Mouse (Mus musculus): ENCODE measurements around the gene Iscu. TPM values are rescaled to one million over a fixed set of nuclear protein-coding genes. Genes with fewer than 3 reads are reported as not detected.
A peak's percentile ranks its signal among the peaks of the same experiment; 100 is the strongest.
"Not testable (repeated sequence)": the region's sequence is repeated elsewhere in the genome, so short reads cannot be mapped to it uniquely, and the experiment has no call there.

Gene Iscu
- polyA plus RNA-seq, 1 experiment from 2014 or later, result 99.6 TPM

DNA sequence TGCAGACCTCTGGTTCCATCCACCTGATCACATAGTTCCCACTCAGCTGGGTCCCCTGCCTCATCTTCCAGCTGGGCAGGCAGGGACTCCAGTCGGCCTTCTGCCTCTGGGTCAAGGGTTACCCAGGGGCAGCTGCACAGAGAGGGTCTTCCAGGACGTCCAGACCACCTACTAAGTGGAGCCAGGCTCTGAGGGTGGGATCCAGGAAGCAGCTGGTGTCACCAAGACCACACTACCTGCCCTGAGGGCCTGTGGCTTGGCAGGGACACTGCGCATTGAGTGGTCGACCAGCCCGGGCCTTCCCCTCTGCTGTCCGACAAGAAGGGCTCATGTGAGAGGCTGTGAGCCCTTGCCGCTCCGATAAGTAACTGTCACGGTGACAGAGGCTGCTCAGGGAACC, 35.2 kb downstream of the Iscu start:
- H3K27ac ChIP-seq (replicated peaks), result 0 out of 2 replicates have a peak overlapping the region, but pooled peaks have one; percentile 24
- H3K27me3 ChIP-seq (replicated peaks), result peaks cover 5% of the 10 kb centered on the region; the same call in 1 of the 2 replicates
- no peaks in the 10 kb centered on the region for H3K36me3 ChIP-seq
- 39% methylated on average over 9 of the region's 9 CpGs for WGBS
- H3K4me2 ChIP-seq, result no peak overlapping the region
- ATAC-seq (ENCODE audit: extremely low read depth, insufficient number of reproducible peaks, low FRiP score, low TSS enrichment), result no peak
- H3K9me3 ChIP-seq, result peaks cover 8% of the 10 kb centered on the region; the same call in 1 of the 2 replicates
- no peak overlapping the region for H3K4me3 ChIP-seq
- 0 out of 2 replicates have a peak overlapping the region, but pooled peaks have one; percentile 33 for H3K9ac ChIP-seq
- peaks cover 11% of the 10 kb centered on the region for H3K4me1 ChIP-seq

DNA sequence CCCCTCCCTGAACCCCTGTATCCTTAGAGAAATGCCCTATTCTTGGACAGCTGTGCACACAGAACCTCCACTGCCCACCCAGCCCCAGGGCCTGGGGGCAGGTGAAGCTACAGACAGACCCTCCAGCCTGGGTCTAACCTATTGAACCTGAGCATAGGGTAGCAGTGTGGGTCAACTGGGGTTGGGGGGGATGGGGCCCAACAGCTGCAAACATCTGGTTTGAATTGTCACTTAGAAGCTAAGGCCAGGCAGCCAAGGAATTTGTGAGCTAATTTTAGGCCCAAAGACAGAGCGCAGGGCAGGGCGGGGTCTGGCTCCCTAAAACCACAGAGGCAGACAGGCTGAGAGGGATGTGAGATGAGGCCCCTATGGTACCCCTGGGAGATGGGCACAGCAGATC, 35.6 kb downstream of the Iscu start:
- 29% methylated on average over 2 of the region's 2 CpGs for WGBS

GRCm38 (mm10) chr5:113810111-113810510, 37.6 kb downstream of the Iscu start:
- peaks cover 11% of the 10 kb centered on the region for H3K4me1 ChIP-seq
- H3K27ac ChIP-seq (replicated peaks), result no peak overlapping the region
- WGBS, result 82% methylated on average over 4 of the region's 4 CpGs
- H3K9ac ChIP-seq, result no peak overlapping the region
- no peaks in the 10 kb centered on the region for H3K36me3 ChIP-seq
- no peak for ATAC-seq (ENCODE audit: extremely low read depth, insufficient number of reproducible peaks, low FRiP score, low TSS enrichment)
- no peak overlapping the region for H3K4me2 ChIP-seq
- peaks cover 22% of the 10 kb centered on the region for H3K27me3 ChIP-seq (replicated peaks)
- peaks cover 8% of the 10 kb centered on the region; the same call in 1 of the 2 replicates for H3K9me3 ChIP-seq
- H3K4me3 ChIP-seq, result no peak overlapping the region

More for the DNA sequence above, 35.6 kb downstream of the Iscu start:
- Histone ChIP-seq H3K4me1 (peaks cover 11% of the 10 kb centered on the region), H3K9me3 (peaks cover 8% of the 10 kb centered on the region; the same call in 1 of the 2 replicates), H3K4me2 (no peak overlapping the region), H3K4me3 (no peak overlapping the region), H3K27me3 (replicated peaks) (peaks cover 8% of the 10 kb centered on the region; the same call in 1 of the 2 replicates), H3K36me3 (no peaks in the 10 kb centered on the region), H3K27ac (replicated peaks) (no peak overlapping the region), H3K9ac (0 out of 2 replicates have a peak overlapping the region, but pooled peaks have one; percentile 33)
- ATAC-seq (ENCODE audit: extremely low read depth, insufficient number of reproducible peaks, low FRiP score, low TSS enrichment), result peak; percentile 18; the same call in 1 of the 2 replicates

DNA sequence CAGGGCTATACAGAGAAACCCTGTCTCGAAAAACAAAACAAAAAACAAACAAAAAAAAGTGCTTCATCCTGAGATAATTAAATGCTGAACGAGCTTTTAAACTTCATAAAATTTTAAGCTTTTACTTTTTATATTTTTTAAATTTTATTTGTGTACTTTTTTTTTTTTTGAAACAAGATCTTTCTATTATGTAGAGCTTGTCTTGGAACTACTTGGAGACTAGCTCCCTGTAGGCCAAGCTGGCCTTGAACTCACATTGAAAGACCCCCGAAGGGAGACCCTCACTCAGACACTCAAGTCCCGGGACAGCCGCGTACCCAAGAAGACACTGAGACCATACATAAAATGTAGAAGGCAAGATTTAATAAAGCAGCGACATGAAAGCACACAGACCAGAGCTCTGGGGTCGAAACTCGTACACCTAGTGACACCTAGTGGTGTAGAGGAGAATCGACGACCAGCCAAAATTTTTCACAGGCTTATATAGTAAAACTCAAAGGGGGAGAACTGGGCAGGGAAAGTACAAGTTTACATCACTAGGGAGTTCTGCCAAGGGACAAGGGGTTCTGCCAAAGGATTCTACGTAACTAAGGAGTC, 39.4 kb downstream of the Iscu start:
- Histone ChIP-seq H3K4me1 (peaks cover 19% of the 10 kb centered on the region), H3K27me3 (replicated peaks) (peaks cover 30% of the 10 kb centered on the region)
- 17% methylated on average over 11 of the region's 12 CpGs for WGBS
- H3K4me2 ChIP-seq; H3K27ac ChIP-seq (replicated peaks); H3K36me3 ChIP-seq; H3K4me3 ChIP-seq; H3K9me3 ChIP-seq; ATAC-seq (ENCODE audit: extremely low read depth, insufficient number of reproducible peaks, low FRiP score, low TSS enrichment); H3K9ac ChIP-seq: not testable (repeated sequence)

DNA sequence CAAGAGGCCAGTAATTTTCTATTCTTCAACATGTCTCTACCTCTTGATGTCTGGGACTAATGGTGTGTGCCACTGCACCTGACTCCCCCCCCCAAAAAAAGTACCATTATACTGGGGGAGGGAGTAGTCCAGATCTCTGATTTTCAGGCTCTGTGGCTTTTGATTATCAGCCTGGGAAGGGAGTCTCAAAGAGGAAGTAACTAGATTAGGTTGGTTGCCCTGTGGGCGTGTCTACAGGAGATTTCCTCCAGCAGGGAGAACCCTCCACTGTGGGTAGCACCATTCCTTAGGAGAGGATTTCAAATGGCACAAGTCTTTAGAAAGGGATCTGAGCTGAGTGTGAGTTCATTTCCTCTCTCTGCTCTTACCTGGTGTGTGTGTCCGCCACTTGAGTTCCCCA, 40.1 kb downstream of the Iscu start:
- Histone ChIP-seq H3K27ac (replicated peaks) (no peak overlapping the region), H3K27me3 (replicated peaks) (peaks cover 30% of the 10 kb centered on the region), H3K9me3 (peaks cover 8% of the 10 kb centered on the region; the same call in 1 of the 2 replicates), H3K4me1 (peaks cover 18% of the 10 kb centered on the region), H3K36me3 (no peaks in the 10 kb centered on the region), H3K4me3 (no peak overlapping the region), H3K4me2 (no peak overlapping the region), H3K9ac (no peak overlapping the region)
- 88% methylated on average over 2 of the region's 2 CpGs for WGBS
- no peak for ATAC-seq (ENCODE audit: extremely low read depth, insufficient number of reproducible peaks, low FRiP score, low TSS enrichment)

DNA sequence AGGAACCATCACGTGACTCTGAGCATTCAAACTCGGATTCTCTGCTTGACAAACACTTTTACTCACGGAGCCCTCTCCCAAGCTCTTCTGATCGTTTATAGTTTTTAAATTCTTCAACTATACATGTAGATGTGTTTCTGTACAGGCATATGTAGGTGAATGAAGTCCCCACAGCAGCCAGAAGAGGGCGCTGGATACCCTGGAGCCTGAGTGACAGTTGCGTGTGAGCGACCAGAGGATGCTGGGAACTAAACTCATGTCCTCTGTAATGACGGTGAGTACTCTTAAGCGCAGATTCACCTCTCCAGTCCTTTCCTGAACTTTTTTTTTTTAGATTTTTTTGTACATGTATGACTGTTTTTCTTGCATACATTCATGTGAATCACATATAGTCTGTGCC, 41.1 kb downstream of the Iscu start:
- Histone ChIP-seq H3K4me1 (peaks cover 8% of the 10 kb centered on the region), H3K4me3 (no peak overlapping the region), H3K9ac (no peak overlapping the region), H3K36me3 (no peaks in the 10 kb centered on the region), H3K27me3 (replicated peaks) (peaks cover 30% of the 10 kb centered on the region), H3K4me2 (no peak overlapping the region), H3K9me3 (peaks cover 8% of the 10 kb centered on the region; the same call in 1 of the 2 replicates), H3K27ac (replicated peaks) (no peak overlapping the region)
- 17% methylated on average over 9 of the region's 9 CpGs for WGBS
- ATAC-seq (ENCODE audit: extremely low read depth, insufficient number of reproducible peaks, low FRiP score, low TSS enrichment), result no peak

DNA sequence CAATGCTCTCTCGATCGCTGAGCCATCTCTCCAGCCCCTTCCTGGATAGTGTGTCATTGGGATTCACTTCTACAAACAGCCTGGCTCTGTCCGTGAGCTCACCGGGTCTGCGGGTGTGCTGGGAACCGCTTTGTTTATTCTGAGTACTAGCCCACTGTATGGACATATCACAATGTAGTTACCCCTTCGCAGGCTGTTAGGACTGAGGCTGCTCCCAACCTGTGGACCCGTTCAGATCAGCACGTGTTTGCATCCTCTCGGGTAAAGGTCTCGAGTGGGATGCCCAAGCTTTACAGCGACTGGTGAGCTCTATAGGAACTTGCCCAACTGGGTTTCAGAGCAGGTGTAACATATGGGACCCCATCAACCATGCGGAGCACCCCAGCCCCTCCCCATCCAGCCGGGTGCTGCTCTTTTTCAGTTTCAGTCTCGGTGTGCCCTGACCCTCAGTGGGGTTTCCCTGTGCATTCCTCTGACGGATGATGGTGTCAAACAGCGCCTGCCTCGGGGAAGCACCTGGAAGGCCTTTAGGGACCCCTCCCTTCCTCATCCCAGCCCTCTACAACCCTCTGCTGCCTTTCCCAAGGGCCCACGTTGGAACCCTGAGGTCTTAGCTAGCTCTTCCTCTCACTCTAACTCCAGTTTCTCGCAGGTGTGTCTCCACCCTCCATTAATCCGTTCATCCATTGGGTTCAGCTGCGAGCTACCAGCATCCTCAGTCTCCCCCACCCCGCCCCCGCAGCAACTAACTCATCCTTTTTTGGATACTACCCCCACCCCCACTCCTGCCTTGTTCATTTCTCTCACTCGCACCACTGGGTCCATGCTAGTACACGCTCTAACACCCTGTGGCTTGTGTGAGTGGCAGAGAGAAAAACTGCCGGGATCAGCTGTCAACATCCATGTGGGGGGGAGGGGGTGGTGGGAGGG, 41.8 kb downstream of the Iscu start:
- Histone ChIP-seq H3K27me3 (replicated peaks) (peaks cover 37% of the 10 kb centered on the region), H3K4me1 (peaks cover 8% of the 10 kb centered on the region), H3K4me2 (no peak overlapping the region), H3K27ac (replicated peaks) (no peak overlapping the region), H3K4me3 (no peak overlapping the region), H3K9me3 (peaks cover 8% of the 10 kb centered on the region; the same call in 1 of the 2 replicates), H3K36me3 (no peaks in the 10 kb centered on the region), H3K9ac (no peak overlapping the region)
- WGBS, result 27% methylated on average over 27 of the region's 27 CpGs
- no peak for ATAC-seq (ENCODE audit: extremely low read depth, insufficient number of reproducible peaks, low FRiP score, low TSS enrichment)

GRCm38 (mm10) chr5:113815041-113815389, 42.5 kb downstream of the Iscu start:
- Histone ChIP-seq H3K4me1 (peaks cover 8% of the 10 kb centered on the region), H3K4me2 (no peak overlapping the region), H3K4me3 (no peak overlapping the region), H3K27me3 (replicated peaks) (peaks cover 38% of the 10 kb centered on the region), H3K9me3 (peaks cover 8% of the 10 kb centered on the region; the same call in 1 of the 2 replicates), H3K36me3 (no peaks in the 10 kb centered on the region), H3K27ac (replicated peaks) (no peak overlapping the region), H3K9ac (no peak overlapping the region)
- 48% methylated on average over 11 of the region's 11 CpGs for WGBS
- ATAC-seq (ENCODE audit: extremely low read depth, insufficient number of reproducible peaks, low FRiP score, low TSS enrichment), result no peak

DNA sequence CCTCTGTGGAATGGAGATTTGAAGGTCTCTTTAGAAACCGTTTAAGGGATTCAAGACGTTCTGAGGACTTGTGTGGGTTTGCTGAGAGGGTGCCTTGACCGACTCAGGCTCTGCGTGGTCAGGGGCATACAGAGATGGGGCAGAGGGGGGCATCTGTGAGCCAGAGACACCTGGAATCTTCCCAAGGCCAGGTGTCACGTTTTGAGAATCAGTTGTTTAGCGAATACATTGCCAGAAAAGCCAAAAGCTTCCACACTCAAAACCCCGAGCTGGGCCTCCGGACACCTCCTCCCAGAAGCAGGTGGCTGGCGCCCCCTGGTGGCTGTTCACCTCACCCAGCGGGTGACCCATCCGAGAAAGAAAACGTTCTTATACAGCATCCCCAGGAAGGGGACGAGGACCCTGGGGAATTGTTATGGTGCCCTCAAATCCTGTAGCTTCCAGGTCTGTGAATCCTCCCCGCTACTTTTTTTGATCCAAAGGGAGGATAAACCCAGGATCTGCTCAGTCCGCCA, 43.1 kb downstream of the Iscu start:
- Histone ChIP-seq H3K4me3 (no peak overlapping the region), H3K9me3 (peaks cover 7% of the 10 kb centered on the region; the same call in 1 of the 2 replicates), H3K4me2 (peak overlapping the region; percentile 33; the same call in 1 of the 2 replicates), H3K9ac (peak overlapping the region; percentile 28; the same call in 1 of the 2 replicates), H3K4me1 (peaks cover 8% of the 10 kb centered on the region), H3K27ac (replicated peaks) (no peak overlapping the region), H3K27me3 (replicated peaks) (peaks cover 38% of the 10 kb centered on the region), H3K36me3 (no peaks in the 10 kb centered on the region)
- ATAC-seq (ENCODE audit: extremely low read depth, insufficient number of reproducible peaks, low FRiP score, low TSS enrichment), result no peak
- WGBS, result 15% methylated on average over 15 of the region's 15 CpGs

GRCm38 (mm10) chr5:113818572-113818971, 46.0 kb downstream of the Iscu start:
- Histone ChIP-seq H3K9me3 (no peaks in the 10 kb centered on the region), H3K4me1 (peaks cover 8% of the 10 kb centered on the region), H3K27ac (replicated peaks) (no peak overlapping the region), H3K9ac (no peak overlapping the region), H3K27me3 (replicated peaks) (peaks cover 35% of the 10 kb centered on the region), H3K4me3 (no peak overlapping the region), H3K4me2 (no peak overlapping the region), H3K36me3 (no peaks in the 10 kb centered on the region)
- WGBS, result 68% methylated on average over 14 of the region's 14 CpGs
- no peak for ATAC-seq (ENCODE audit: extremely low read depth, insufficient number of reproducible peaks, low FRiP score, low TSS enrichment)

DNA sequence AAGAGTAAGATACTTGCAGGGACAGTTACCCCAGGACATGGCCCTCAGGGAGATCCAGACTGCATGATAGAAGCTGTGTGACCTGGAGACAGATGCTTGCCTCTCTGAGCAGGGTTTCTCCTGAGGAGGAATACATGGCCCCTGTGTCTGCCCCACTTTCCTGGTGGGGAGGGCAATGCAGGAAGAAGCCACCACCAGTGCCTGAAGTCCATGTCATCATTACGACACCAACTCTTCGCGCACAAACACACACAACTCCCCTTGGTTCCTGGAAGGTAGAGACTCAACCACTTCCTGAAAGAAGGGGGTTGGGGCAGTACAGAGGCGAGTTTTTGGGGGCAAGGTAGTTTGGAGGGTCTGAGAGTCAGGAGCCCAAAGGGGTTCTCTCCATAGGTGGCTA, 51.7 kb downstream of the Iscu start:
- WGBS, result 80% methylated on average over 4 of the region's 4 CpGs
- Histone ChIP-seq H3K27me3 (replicated peaks) (peaks cover 14% of the 10 kb centered on the region; the same call in 1 of the 2 replicates), H3K27ac (replicated peaks) (no peak overlapping the region)

More for the DNA sequence above, 51.7 kb downstream of the Iscu start:
- Histone ChIP-seq H3K36me3 (no peaks in the 10 kb centered on the region), H3K4me1 (no peaks in the 10 kb centered on the region), H3K4me2 (no peak overlapping the region), H3K9ac (no peak overlapping the region), H3K9me3 (no peaks in the 10 kb centered on the region), H3K4me3 (no peak overlapping the region)
- ATAC-seq (ENCODE audit: extremely low read depth, insufficient number of reproducible peaks, low FRiP score, low TSS enrichment), result no peak
